Mouse (Mus musculus) forebrain, embryonic 16.5 days (tissue): Measurements from ENCODE around the gene Mpzl1. TPM values are rescaled to one million over a fixed set of nuclear protein-coding genes. Genes with fewer than 3 reads are reported as not detected.

Experiments
- ATAC-seq: fragments of 200-750 bp; cut with Nextera tagmentation; 2 replicates; pipeline ENCODE4 v1.8.0; 2017; ENCODE audit warnings: mild to moderate bottlenecking, moderate library complexity
- H3K27ac ChIP-seq: fragments of 300-500 bp; sonication (generic); 2 replicates; pipeline ENCODE4 v1.5.1; 2014; ENCODE audit warnings: low read length, control low read depth
- H3K27me3 ChIP-seq: fragments of 300-500 bp; sonication (generic); replicated peaks from 2 replicates; pipeline ENCODE4 v1.6.1; 2014; ENCODE audit warnings: low read length; ENCODE audit not compliant: control insufficient read depth, insufficient read depth
- H3K36me3 ChIP-seq: fragments of 300-500 bp; sonication (generic); 2 replicates; pipeline ENCODE4 v1.6.1; 2014; ENCODE audit not compliant: control insufficient read depth, insufficient read depth
- H3K4me1 ChIP-seq: fragments of 300-500 bp; sonication (generic); replicated peaks from 2 replicates; pipeline ENCODE4 v1.6.1; 2014; ENCODE audit warnings: low read length; ENCODE audit not compliant: control insufficient read depth, insufficient read depth
- H3K4me2 ChIP-seq: fragments of 300-500 bp; sonication (generic); 2 replicates; pipeline ENCODE4 v1.6.1; 2014; ENCODE audit warnings: mild to moderate bottlenecking, low read length, control low read depth
- H3K4me3 ChIP-seq: fragments of 300-500 bp; sonication (generic); replicated peaks from 2 replicates; pipeline ENCODE4 v1.5.1; 2014; ENCODE audit warnings: mild to moderate bottlenecking, low read length, control low read depth
- H3K9ac ChIP-seq: fragments of 300-500 bp; sonication (generic); replicated peaks from 2 replicates; pipeline ENCODE4 v1.6.1; 2014; ENCODE audit warnings: low read depth, low read length, control low read depth
- H3K9me3 ChIP-seq: fragments of 300-500 bp; sonication (generic); 2 replicates; pipeline ENCODE4 v1.6.1; 2016; ENCODE audit warnings: low read length; ENCODE audit not compliant: control insufficient read depth
- WGBS: fragments of 180-500 bp; shearing (Covaris S2); extraction: QIAGEN DNeasy Blood & Tissue Kit; methylation state at CpG from one replicate; pipeline ENCODE4 v1.1.7; 2014; 5-methylcytosine and 5-hydroxymethylcytosine counted together
- polyA plus RNA-seq: library from polyadenylated mRNA; unstranded; fragments of >200 nt; fragmentation: Nextera tagmentation; extraction: Ambion mirVana; gene quantifications from 2 replicates; pipeline ENCODE4 v1.2.1, GENCODE M21; 2015

The Mpzl1 gene
- polyA plus RNA-seq, 1 experiment from 2014 or later = 138 TPM

DNA sequence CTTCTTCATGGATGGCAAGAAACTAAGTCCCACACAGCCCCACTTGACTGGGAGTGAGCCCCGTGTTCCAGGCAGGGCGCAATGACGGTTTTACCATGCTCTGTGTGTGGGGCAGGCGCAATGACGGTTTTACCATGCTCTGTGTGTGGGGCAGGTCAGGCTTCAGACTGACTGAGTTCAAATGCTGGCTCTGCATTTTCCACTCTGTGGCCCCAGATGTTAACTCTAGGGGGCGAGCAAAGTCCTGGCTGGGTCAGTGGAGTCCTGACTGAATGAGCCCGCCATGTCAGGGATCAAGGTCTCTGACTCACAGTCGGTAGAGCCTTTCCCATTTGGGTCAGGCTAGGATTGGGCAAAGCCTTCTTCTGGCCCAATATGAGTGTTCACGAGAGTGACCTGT lies 38.0 kb upstream of the Mpzl1 start:
- ATAC-seq = no peak
- WGBS = 72% methylated on average over 9 of the region's 9 CpGs

DNA sequence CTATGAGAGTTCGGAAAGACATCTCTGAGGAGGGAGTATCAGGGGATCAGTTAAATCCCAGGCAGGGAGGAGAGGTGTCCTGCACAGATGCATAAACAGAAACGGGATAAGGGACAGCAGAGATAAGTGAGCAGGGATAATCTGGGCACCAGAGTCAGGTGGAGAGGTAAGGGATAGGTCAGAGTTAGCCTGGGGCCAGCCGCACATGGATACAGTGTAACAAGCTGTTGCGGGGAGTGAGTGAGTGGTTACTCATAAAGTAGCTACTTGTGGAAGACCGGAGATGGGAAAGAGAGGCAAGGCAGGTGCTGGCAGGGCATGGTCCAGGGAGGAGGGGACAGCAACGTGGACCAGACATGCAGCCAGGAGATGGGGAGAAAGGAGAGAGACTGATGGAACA lies 35.7 kb upstream of the Mpzl1 start:
- ATAC-seq = no peak
- H3K9me3 ChIP-seq = no peaks in the 10 kb centered on the region
- no peaks in the 10 kb centered on the region for H3K36me3 ChIP-seq
- no peaks in the 10 kb centered on the region for H3K27me3 ChIP-seq
- H3K4me1 ChIP-seq = no peaks in the 10 kb centered on the region
- no peak overlapping the region for H3K4me2 ChIP-seq
- no peak overlapping the region for H3K4me3 ChIP-seq
- WGBS = 87% methylated on average over 6 of the region's 6 CpGs
- no peak overlapping the region for H3K27ac ChIP-seq
- H3K9ac ChIP-seq = no peak overlapping the region

More for the DNA sequence above, 38.0 kb upstream of the Mpzl1 start:
- no peak overlapping the region for H3K9ac ChIP-seq
- no peaks in the 10 kb centered on the region for H3K27me3 ChIP-seq
- no peak overlapping the region for H3K4me3 ChIP-seq
- H3K4me1 ChIP-seq = no peaks in the 10 kb centered on the region
- H3K9me3 ChIP-seq = no peaks in the 10 kb centered on the region
- no peak overlapping the region for H3K27ac ChIP-seq
- no peaks in the 10 kb centered on the region for H3K36me3 ChIP-seq
- H3K4me2 ChIP-seq = no peak overlapping the region

- 77% methylated on average over 4 of the region's 4 CpGs for WGBS
- no peak overlapping the region for H3K4me3 ChIP-seq
- no peaks in the 10 kb centered on the region for H3K4me1 ChIP-seq
- H3K36me3 ChIP-seq = no peaks in the 10 kb centered on the region
- no peak overlapping the region for H3K9ac ChIP-seq
- H3K4me2 ChIP-seq = no peak overlapping the region
- no peaks in the 10 kb centered on the region for H3K9me3 ChIP-seq
- no peak overlapping the region for H3K27ac ChIP-seq
- ATAC-seq = no peak
- H3K27me3 ChIP-seq = no peaks in the 10 kb centered on the region
Observed at GRCm38 (mm10) chr1:165668904-165669303, 34.6 kb upstream of the Mpzl1 start.

DNA sequence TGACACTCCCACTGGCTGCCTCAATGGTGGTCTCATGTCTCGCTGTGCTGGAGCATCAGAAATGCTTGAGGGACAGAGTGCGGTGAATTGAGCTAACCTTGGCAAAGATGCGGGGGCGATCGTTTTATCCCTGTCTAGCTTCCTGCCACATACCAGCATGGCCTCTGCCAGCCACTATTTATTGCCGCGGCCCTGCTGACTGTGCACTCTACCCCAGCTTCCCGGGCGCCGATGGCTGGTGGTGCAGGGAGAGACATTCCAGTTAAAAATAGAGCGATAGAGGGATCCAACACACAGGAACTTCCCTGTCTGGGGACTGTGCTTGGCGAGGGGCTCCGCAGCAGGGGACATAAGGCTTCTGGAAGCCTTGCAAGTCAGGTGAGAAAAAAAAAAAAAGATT lies 33.0 kb upstream of the Mpzl1 start:
- Histone ChIP-seq H3K9me3 (no peaks in the 10 kb centered on the region), H3K9ac (no peak overlapping the region), H3K4me2 (no peak overlapping the region), H3K27me3 (no peaks in the 10 kb centered on the region), H3K27ac (no peak overlapping the region), H3K36me3 (no peaks in the 10 kb centered on the region), H3K4me1 (no peaks in the 10 kb centered on the region), H3K4me3 (no peak overlapping the region)
- WGBS = 65% methylated on average over 13 of the region's 13 CpGs
- ATAC-seq = no peak

GRCm38 (mm10) chr1:165666944-165667343 lies 32.6 kb upstream of the Mpzl1 start:
- WGBS = 93% methylated on average over 6 of the region's 6 CpGs
- ATAC-seq = no peak
- Histone ChIP-seq H3K4me3 (no peak overlapping the region), H3K9me3 (no peaks in the 10 kb centered on the region), H3K27ac (no peak overlapping the region), H3K9ac (no peak overlapping the region), H3K4me1 (no peaks in the 10 kb centered on the region), H3K27me3 (no peaks in the 10 kb centered on the region), H3K4me2 (no peak overlapping the region), H3K36me3 (no peaks in the 10 kb centered on the region)

DNA sequence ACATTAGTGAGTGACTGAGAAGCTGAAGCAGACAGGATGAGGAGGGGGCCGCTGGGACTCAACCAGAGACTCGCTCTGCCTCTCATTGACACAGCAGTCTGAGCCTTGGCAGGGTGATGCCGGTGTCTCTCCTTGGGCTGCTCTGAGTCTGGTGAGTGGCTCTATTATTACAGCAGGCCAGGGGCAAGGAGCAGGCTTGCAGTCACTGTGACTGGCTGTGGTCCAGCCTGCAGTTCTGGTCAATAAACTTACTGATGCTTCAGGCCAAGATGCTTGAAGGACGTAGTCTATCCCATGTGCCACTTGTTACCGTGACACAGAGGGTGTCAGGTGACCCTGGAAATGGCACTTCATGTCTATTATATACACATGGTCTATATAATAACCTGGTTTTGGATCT lies 31.4 kb upstream of the Mpzl1 start:
- no peaks in the 10 kb centered on the region for H3K4me1 ChIP-seq

GRCm38 (mm10) chr1:165663277-165663676 lies 28.9 kb upstream of the Mpzl1 start:
- Histone ChIP-seq H3K4me2 (no peak overlapping the region), H3K27ac (no peak overlapping the region), H3K4me1 (no peaks in the 10 kb centered on the region), H3K36me3 (no peaks in the 10 kb centered on the region), H3K9me3 (no peaks in the 10 kb centered on the region), H3K27me3 (no peaks in the 10 kb centered on the region), H3K9ac (no peak overlapping the region), H3K4me3 (no peak overlapping the region)
- 69% methylated on average over 16 of the region's 16 CpGs for WGBS
- no peak for ATAC-seq

More for the DNA sequence above, 31.4 kb upstream of the Mpzl1 start:
- Histone ChIP-seq H3K4me2 (no peak overlapping the region), H3K9me3 (no peaks in the 10 kb centered on the region), H3K27ac (no peak overlapping the region), H3K36me3 (no peaks in the 10 kb centered on the region), H3K9ac (no peak overlapping the region), H3K27me3 (no peaks in the 10 kb centered on the region), H3K4me3 (no peak overlapping the region)
- 82% methylated on average over 5 of the region's 5 CpGs for WGBS
- ATAC-seq = no peak

DNA sequence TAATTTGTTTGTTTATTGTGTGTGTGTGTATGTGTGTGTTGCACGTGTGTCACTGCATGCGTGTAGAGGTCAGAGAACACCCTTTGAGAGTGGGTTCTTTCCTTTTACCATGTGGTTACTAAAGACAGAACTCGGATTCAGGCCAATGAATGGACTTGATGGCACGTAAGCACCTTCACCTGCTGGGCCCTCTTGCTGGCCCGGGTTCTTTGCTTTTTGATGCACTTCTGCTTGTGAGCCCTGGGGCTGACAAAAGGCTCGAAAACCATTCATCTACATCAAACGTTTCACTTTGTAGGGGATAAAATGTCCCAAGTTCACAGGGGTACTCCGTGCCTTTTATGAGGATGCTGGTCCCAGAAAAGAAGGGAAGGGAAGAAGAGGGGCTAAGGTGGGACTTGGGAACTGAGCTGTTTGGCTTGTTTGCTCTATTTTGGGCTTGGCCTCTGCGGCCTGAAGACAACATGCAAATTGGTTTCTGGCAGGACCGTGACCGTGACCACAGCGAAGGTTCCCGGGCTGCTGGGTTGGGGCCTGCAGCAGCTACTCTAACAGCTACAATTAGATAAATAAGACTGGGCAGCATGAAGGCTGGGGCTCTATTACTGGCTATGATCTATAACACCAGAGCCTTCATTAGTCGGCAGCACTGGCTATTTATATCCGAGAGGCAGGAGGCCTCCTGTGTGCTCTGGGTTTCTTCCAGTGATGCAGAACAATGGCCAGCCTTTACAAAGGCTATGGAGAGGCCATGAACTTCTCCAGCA lies 28.3 kb upstream of the Mpzl1 start:
- no peaks in the 10 kb centered on the region for H3K4me1 ChIP-seq
- H3K9me3 ChIP-seq = no peaks in the 10 kb centered on the region
- no peak overlapping the region for H3K9ac ChIP-seq
- H3K4me2 ChIP-seq = no peak overlapping the region
- no peaks in the 10 kb centered on the region for H3K36me3 ChIP-seq
- H3K27me3 ChIP-seq = no peaks in the 10 kb centered on the region
- no peak overlapping the region for H3K27ac ChIP-seq
- H3K4me3 ChIP-seq = no peak overlapping the region
- no peak for ATAC-seq
- WGBS = 30% methylated on average over 15 of the region's 15 CpGs

DNA sequence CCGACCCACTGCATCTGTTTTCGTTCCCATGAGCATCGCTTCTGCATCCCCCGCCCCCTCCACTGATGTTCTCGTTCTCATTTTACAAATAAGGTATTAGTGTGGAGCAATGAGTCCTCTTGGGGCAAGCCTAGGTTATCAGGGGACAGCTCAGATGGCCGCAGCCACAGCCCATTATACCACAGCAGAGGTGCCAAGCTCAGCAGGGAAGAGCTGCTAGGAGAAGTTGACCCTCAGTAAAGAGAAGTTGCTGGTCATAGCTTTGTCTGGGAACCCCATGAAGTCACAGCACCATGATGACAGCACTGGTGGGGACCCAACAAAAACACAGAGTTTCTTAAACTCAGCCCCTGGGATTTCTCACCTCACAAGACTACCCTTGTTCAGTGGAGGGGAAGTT lies 27.4 kb upstream of the Mpzl1 start:
- H3K27me3 ChIP-seq = no peaks in the 10 kb centered on the region
- H3K27ac ChIP-seq = no peak overlapping the region
- no peaks in the 10 kb centered on the region for H3K4me1 ChIP-seq
- no peaks in the 10 kb centered on the region for H3K9me3 ChIP-seq
- ATAC-seq = no peak
- no peak overlapping the region for H3K9ac ChIP-seq
- no peak overlapping the region for H3K4me3 ChIP-seq
- WGBS = 92% methylated on average over 6 of the region's 6 CpGs
- H3K36me3 ChIP-seq = no peaks in the 10 kb centered on the region
- H3K4me2 ChIP-seq = no peak overlapping the region

DNA sequence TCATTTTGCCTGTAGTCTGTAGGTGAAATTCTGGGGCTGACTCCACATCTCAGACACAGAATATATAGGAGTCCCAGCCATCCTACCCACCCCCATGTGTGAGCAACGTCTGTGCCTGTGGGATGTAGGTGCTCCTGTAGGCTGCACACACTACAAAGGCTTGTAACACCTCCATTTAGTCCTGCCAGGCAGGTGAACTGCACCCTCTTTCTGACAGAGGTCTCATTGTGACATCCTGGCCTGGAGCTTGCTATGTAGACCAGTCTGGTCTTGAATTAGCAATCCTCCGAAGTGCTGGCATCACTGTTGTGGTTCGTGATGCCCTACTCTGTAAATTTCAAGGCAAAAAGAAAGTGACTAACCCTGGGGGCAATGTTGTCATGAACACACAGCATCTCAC lies 26.9 kb upstream of the Mpzl1 start:
- Histone ChIP-seq H3K9me3 (no peaks in the 10 kb centered on the region), H3K27ac (no peak overlapping the region), H3K27me3 (no peaks in the 10 kb centered on the region), H3K4me1 (no peaks in the 10 kb centered on the region), H3K9ac (no peak overlapping the region), H3K36me3 (no peaks in the 10 kb centered on the region), H3K4me2 (no peak overlapping the region), H3K4me3 (no peak overlapping the region)
- peak; percentile 35; the same call in 1 of the 2 replicates for ATAC-seq
- 63% methylated on average over 3 of the region's 3 CpGs for WGBS
